Mouse (Mus musculus) limb, embryonic 12.5 days (tissue): ENCODE measurements at regions not wholly inside any gene's neighbourhood (a gene's known extent, or its start where the extent isn't known, plus 50 kb on each side); places are given as distances from the start of the nearest gene placed in this dataset.

Experiments
- ATAC-seq: fragments of 200-750 bp; cut with Nextera tagmentation; 2 replicates; pipeline ENCODE4 v1.8.0; 2017; ENCODE audit warnings: low read depth, moderate TSS enrichment; ENCODE audit not compliant: insufficient number of reproducible peaks, insufficient read depth, low FRiP score, low TSS enrichment
- H3K27ac ChIP-seq: fragments of 300-500 bp; sonication (generic); 2 replicates; pipeline ENCODE4 v1.5.1; 2016; ENCODE audit warnings: mild to moderate bottlenecking, moderate library complexity
- H3K27me3 ChIP-seq: fragments of 300-500 bp; sonication (generic); 2 replicates; pipeline ENCODE4 v1.6.1; 2016; ENCODE audit warnings: mild to moderate bottlenecking, moderate library complexity
- H3K36me3 ChIP-seq: fragments of 300-500 bp; sonication (generic); 2 replicates; pipeline ENCODE4 v1.6.1; 2016; ENCODE audit warnings: mild to moderate bottlenecking, moderate library complexity
- H3K4me1 ChIP-seq: fragments of 300-500 bp; sonication (generic); replicated peaks from 2 replicates; pipeline ENCODE4 v1.6.1; 2016
- H3K4me2 ChIP-seq: fragments of 300-500 bp; sonication (generic); 2 replicates; pipeline ENCODE4 v1.6.1; 2016; ENCODE audit warnings: mild to moderate bottlenecking, moderate library complexity
- H3K4me3 ChIP-seq: fragments of 300-500 bp; sonication (generic); replicated peaks from 2 replicates; pipeline ENCODE4 v1.5.1; 2016; ENCODE audit warnings: mild to moderate bottlenecking
- H3K9ac ChIP-seq: fragments of 300-500 bp; sonication (generic); replicated peaks from 2 replicates; pipeline ENCODE4 v1.6.1; 2016; ENCODE audit warnings: mild to moderate bottlenecking, moderate library complexity
- H3K9me3 ChIP-seq: fragments of 300-500 bp; sonication (generic); 2 replicates; pipeline ENCODE4 v1.6.1; 2016; ENCODE audit warnings: mild to moderate bottlenecking, moderate library complexity
- WGBS: fragments of 180-500 bp; shearing (Covaris S2); methylation state at CpG from one replicate; pipeline ENCODE4 v1.1.7; 2016; 5-methylcytosine and 5-hydroxymethylcytosine counted together

DNA sequence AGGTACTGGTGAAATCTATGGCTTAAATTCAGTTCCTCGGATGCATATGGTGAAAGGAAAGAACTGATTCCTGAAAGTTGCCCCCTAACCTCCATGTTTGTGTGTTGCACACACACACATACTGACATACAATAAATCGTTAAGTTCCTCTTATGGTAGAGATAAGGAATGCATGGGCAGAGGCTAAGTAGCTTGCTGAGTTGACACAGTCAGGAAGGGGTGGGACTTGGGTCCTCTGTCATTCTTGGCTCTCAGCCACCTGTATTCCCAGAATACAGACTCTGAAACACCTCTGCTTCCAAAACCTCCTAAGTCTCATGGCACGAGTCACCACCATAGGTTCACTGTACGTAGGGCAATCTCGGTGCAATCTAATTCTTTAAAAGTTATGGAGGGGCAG, 70.0 kb upstream of the Tgfbr2 start:
- H3K27me3 ChIP-seq: no peaks in the 10 kb centered on the region

DNA sequence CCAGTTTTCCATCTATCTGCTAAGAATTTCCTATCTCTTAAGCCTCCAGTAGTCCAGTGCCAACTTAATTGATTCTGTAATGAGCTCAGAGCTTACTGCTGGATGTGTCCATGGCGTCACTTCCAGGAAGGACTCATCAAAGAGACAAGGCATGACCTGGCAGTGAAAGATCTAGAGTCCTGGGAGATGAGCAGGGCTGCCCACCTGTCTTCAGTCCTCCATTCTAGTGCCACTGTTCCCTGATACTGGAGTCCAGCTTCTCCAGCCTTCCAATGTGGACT, 69.4 kb upstream of the Tgfbr2 start:
- Histone ChIP-seq H3K36me3 (no peaks in the 10 kb centered on the region), H3K27ac (no peak overlapping the region), H3K4me1 (peaks cover 8% of the 10 kb centered on the region; the same call in 1 of the 2 replicates), H3K4me3 (no peak overlapping the region), H3K9ac (no peak overlapping the region), H3K9me3 (no peaks in the 10 kb centered on the region), H3K27me3 (no peaks in the 10 kb centered on the region), H3K4me2 (no peak overlapping the region)
- no peak for ATAC-seq
- WGBS: 78% methylated on average over 1 of the region's 1 CpGs

More for the DNA sequence above, 70.0 kb upstream of the Tgfbr2 start:
- Histone ChIP-seq H3K9me3 (no peaks in the 10 kb centered on the region), H3K4me1 (peaks cover 8% of the 10 kb centered on the region; the same call in 1 of the 2 replicates), H3K27ac (no peak overlapping the region), H3K36me3 (no peaks in the 10 kb centered on the region), H3K4me2 (no peak overlapping the region), H3K9ac (no peak overlapping the region), H3K4me3 (no peak overlapping the region)
- ATAC-seq: no peak
- 91% methylated on average over 5 of the region's 5 CpGs for WGBS

DNA sequence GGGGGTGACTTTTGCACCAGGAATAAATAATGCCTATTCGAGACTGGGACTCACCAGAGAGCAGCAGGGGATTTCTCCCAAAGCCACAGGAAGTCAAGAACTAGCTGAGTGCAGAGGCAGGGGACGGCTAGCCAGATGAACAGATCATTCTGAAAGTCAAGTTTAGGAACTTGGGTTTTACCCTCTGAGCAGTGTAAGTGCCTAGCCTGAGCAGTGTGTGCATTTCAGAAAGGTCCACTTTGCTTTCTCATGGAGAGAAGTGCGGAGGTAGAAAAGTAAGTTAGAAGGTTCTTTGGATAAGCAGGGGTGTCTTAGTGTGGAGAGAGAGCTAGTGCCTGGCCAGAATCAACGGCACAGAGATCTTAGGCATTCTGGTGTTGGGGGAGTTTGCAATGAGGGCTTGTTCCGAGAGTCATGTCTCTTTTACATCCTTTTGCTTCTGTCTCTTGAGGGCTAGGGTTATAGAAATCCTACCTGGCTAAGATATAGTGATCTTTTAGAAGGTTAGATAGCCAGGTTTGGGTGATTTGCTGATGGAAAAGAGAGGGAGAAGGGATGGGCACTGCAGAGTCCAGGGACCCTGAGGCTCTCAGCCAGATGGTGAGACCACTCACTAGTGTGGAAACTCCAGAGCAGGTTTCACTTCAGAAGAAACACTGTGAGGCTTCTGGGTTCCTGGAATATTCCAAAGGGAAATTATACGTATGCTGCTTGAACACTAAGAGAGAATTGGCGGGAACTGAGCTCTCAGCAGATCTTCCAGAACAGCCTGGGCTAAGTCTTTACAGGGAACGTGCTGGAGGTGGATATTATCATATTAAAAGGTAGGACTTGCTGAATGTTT, 68.8 kb upstream of the Tgfbr2 start:
- 82% methylated on average over 8 of the region's 8 CpGs for WGBS
- H3K27me3 ChIP-seq: no peaks in the 10 kb centered on the region
- H3K9me3 ChIP-seq: no peaks in the 10 kb centered on the region
- ATAC-seq: no peak
- no peak overlapping the region for H3K4me3 ChIP-seq
- no peak overlapping the region for H3K4me2 ChIP-seq
- peaks cover 6% of the 10 kb centered on the region; the same call in 1 of the 2 replicates for H3K4me1 ChIP-seq
- H3K9ac ChIP-seq: no peak overlapping the region
- H3K27ac ChIP-seq: no peak overlapping the region
- H3K36me3 ChIP-seq: no peaks in the 10 kb centered on the region

DNA sequence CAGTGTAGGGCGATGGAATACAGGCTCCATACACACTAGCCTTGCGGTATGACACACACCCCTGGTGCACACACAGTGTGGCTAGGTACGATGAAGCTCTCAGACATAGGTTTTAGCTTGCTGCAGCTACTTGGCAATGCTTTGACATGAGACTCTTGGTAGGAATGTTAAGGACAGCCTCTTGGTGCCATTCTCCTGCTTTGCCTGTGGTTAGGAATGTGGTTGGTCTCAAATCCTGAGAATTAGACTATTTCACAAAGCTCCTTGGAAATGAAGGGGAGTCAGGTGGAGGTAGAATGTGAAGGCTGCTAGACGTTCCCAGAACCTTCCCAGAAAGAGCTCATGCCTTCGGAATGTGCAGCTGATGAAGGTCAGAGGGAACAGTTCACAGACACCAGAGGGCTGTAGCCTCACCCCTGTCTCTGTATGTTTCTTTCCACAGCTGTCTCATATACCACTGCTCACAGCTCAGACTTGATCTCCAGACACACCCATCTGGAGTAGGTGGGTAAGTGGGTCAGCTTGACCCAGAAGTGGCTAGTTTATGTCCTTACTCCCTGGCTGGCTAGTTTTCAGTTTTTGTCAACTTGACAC, 66.9 kb upstream of the Tgfbr2 start:
- Histone ChIP-seq H3K9me3 (no peaks in the 10 kb centered on the region), H3K4me1 (peaks cover 3% of the 10 kb centered on the region; the same call in 1 of the 2 replicates), H3K27ac (no peak overlapping the region), H3K9ac (no peak overlapping the region), H3K36me3 (no peaks in the 10 kb centered on the region), H3K27me3 (no peaks in the 10 kb centered on the region), H3K4me2 (no peak overlapping the region), H3K4me3 (no peak overlapping the region)
- ATAC-seq: no peak
- WGBS: 81% methylated on average over 5 of the region's 5 CpGs

DNA sequence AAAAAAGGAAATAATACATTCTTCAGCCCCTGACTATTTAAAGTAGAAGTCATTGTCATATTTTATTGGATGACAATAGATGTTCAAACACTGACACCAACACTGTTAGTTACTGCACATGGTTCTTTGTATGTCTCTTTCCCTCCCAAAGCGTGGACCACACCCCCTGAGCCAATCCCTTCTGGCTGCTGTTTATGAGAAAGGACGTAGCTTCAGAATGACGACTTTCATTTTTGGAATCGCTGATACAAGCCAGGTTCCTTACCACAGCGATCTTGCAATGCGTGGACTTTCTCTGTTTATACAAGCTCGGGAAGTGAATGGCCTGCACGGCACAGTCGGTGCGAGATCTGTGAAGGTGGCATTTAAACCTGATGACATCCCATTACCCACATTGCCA, 66.1 kb upstream of the Tgfbr2 start:
- peaks cover 3% of the 10 kb centered on the region; the same call in 1 of the 2 replicates for H3K4me1 ChIP-seq
- H3K4me3 ChIP-seq: no peak overlapping the region
- no peak overlapping the region for H3K4me2 ChIP-seq
- no peak overlapping the region for H3K27ac ChIP-seq
- no peak for ATAC-seq
- H3K9me3 ChIP-seq: no peaks in the 10 kb centered on the region
- 79% methylated on average over 10 of the region's 10 CpGs for WGBS
- no peaks in the 10 kb centered on the region for H3K27me3 ChIP-seq
- no peak overlapping the region for H3K9ac ChIP-seq
- no peaks in the 10 kb centered on the region for H3K36me3 ChIP-seq

DNA sequence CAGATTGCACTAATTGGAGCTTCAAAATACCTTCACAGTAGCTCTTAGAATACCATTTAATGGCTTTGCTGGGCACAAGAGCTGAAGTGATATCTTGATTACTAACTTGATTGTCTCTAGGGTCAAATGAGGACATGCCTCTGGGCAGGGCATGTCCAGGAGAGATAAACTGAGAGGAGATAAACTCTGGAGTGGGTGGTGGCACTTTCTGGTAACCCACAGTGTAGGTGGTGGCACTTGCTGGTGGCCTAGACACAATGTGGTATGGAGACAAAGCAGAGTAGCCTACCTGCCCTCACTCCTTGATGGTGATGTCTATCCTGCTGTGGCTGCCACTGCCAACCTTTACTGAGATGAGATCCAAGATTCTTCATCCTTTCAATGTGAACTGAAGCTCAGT, 61.7 kb upstream of the Tgfbr2 start:
- Histone ChIP-seq H3K4me3 (no peak overlapping the region), H3K36me3 (no peaks in the 10 kb centered on the region), H3K4me1 (peaks cover 3% of the 10 kb centered on the region; the same call in 1 of the 2 replicates), H3K9me3 (no peaks in the 10 kb centered on the region), H3K27ac (no peak overlapping the region), H3K27me3 (no peaks in the 10 kb centered on the region), H3K9ac (no peak overlapping the region), H3K4me2 (no peak overlapping the region)
- ATAC-seq: no peak

DNA sequence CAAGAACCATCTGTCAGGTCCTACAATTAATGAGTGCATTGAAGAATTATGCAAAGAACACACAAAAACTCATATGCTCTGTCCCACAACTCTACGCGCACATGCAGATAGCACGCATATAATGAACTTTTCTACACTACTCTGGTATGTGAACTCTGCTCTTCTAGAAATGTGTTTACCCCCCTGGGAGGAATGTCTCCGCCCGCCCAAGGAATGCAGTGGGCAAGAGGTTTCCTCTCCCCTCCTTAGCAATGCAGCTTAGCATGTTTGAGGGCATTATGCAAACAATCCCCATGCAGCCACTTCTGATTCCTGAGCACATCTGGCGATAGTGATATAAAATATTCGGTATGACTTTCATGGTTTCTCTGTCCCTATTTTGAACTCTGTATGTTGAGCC, 59.0 kb upstream of the Tgfbr2 start:
- Histone ChIP-seq H3K4me2 (no peak overlapping the region), H3K9me3 (no peaks in the 10 kb centered on the region), H3K4me1 (no peaks in the 10 kb centered on the region), H3K36me3 (no peaks in the 10 kb centered on the region), H3K9ac (no peak overlapping the region), H3K27me3 (no peaks in the 10 kb centered on the region), H3K4me3 (no peak overlapping the region), H3K27ac (no peak overlapping the region)
- no peak for ATAC-seq
- 82% methylated on average over 7 of the region's 7 CpGs for WGBS

DNA sequence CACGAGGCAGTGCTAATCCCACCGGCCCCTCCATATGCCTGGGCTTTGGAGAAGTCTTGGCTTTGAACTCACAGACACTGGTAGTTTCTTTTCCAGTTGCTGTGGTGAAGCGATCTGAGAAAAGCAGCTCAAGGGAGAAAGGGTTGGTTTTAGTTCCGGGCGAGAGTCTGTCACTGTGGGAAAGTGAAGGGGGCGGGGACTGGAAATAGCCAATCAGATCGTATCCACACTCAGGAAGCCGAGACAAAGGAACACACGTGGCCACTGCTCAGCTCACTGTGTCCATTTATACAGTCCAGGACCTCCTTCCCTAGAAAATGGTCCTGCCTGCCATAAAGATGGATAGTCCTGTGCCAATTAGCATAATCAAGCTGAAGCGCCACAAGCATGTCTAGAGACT, 57.2 kb upstream of the Tgfbr2 start:
- no peak overlapping the region for H3K4me3 ChIP-seq
- ATAC-seq: no peak
- H3K27ac ChIP-seq: no peak overlapping the region
- no peaks in the 10 kb centered on the region for H3K4me1 ChIP-seq
- 81% methylated on average over 10 of the region's 10 CpGs for WGBS
- no peak overlapping the region for H3K4me2 ChIP-seq
- H3K9ac ChIP-seq: no peak overlapping the region
- no peaks in the 10 kb centered on the region for H3K36me3 ChIP-seq
- no peaks in the 10 kb centered on the region for H3K9me3 ChIP-seq
- no peaks in the 10 kb centered on the region; the same call in 1 of the 2 replicates for H3K27me3 ChIP-seq

DNA sequence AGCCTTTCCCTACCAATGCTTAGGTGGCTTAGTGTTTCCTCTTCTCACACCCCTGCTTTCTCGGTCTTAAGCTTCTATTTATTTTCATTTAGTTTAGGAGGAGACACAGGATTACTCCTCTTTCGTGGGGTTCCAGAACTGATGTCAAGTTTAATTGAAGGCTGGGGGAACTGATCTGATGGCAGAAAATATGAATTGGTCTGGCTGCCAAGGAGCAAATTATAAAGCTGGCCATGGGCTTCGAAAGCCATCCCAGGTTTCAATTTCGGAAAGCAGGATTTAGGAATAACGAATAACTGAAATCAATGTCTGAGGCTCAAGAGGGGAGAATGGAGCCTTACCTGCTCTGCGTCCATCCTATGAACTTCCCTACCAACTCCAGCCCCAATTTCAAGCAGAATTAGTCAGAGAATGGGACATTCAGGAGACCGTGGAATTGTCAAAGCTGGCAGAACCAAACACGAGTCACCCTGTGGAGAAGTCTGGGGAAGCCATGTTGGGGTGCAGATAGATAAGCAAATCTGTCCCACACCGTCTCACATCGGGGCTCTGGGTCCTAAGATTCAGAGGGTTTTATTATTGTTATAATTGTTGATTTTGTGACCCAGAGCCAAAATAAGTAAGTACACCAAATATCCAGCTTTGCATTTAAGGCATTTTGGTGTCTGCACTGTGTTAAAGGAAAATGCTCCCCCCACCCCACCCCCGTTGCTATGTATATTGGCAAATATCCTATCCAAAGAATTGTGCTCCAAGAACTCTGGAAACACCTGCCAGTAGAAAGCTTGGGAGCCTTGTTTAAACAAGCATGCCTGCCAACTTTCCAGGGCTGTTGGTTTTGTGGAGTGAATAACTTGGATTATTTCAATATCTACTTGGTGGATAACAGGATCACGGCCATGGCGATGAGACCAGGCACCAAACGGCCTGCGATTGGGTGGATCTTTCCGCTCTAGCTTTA, 56.5 kb upstream of the Tgfbr2 start:
- no peak for ATAC-seq
- no peaks in the 10 kb centered on the region; the same call in 1 of the 2 replicates for H3K27me3 ChIP-seq
- 89% methylated on average over 16 of the region's 16 CpGs for WGBS
- H3K4me1 ChIP-seq: no peaks in the 10 kb centered on the region
- H3K4me2 ChIP-seq: no peak overlapping the region
- H3K36me3 ChIP-seq: no peaks in the 10 kb centered on the region
- H3K9ac ChIP-seq: no peak overlapping the region
- H3K27ac ChIP-seq: no peak overlapping the region
- H3K9me3 ChIP-seq: no peaks in the 10 kb centered on the region
- H3K4me3 ChIP-seq: no peak overlapping the region

DNA sequence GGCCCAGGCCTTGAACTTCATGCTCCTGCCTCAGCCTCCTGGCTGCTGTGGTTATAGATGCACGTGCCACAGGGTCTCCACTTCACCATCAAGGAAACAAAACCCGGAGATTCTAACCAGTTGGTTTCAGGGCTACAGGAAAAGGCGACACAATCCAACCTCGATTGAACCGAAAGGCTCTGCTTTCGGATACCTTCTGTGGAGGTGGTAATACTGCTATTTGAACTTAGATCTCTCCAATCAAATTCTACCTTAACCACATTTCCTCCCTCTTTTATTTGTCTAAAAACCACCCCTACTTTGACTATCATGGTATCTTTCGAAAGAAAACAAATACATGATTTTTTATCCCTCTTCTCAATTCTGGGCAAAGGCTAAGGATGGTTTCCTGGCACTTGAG, 55.2 kb upstream of the Tgfbr2 start:
- no peaks in the 10 kb centered on the region for H3K4me1 ChIP-seq
- 90% methylated on average over 7 of the region's 7 CpGs for WGBS
- no peak overlapping the region for H3K9ac ChIP-seq
- H3K9me3 ChIP-seq: no peaks in the 10 kb centered on the region
- H3K27me3 ChIP-seq: no peaks in the 10 kb centered on the region; the same call in 1 of the 2 replicates
- ATAC-seq: no peak
- no peaks in the 10 kb centered on the region for H3K36me3 ChIP-seq
- no peak overlapping the region for H3K4me3 ChIP-seq
- no peak overlapping the region for H3K27ac ChIP-seq
- H3K4me2 ChIP-seq: no peak overlapping the region

DNA sequence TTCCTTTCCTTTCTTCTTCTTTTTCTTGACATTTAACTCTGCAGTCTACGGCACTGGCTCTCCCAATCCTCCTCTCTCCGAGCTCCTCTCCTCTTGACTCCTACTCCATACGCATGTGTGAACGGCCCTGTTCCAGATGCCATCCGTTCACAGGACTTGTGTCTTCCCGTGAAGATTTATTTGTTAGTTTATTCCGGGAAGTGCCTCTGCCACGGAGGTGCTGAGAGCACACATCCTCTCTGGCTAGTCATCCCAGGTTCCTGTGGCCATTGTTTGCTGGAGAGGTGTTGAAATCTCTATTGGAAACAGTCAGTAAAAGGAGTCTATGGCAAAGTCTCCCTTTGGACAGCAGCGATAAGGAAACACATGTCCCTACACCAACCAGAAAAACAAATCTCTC, 53.3 kb upstream of the Tgfbr2 start:
- 25% methylated on average over 9 of the region's 9 CpGs for WGBS
- H3K27me3 ChIP-seq: no peaks in the 10 kb centered on the region; the same call in 1 of the 2 replicates
- H3K9me3 ChIP-seq: no peaks in the 10 kb centered on the region

More for the DNA sequence above, 53.3 kb upstream of the Tgfbr2 start:
- Histone ChIP-seq H3K4me3 (no peak overlapping the region), H3K9ac (no peak overlapping the region), H3K36me3 (no peaks in the 10 kb centered on the region), H3K27ac (no peak overlapping the region; the same call in 1 of the 2 replicates), H3K4me1 (no peaks in the 10 kb centered on the region), H3K4me2 (no peak overlapping the region)
- no peak for ATAC-seq
